Mouse (Mus musculus) brain, embryonic 14.5 days (tissue): ENCODE results near the gene Ptgfrn.

Experiments used
- CTCF ChIP-seq: fragments of 200-500 bp; IDR thresholded peaks from 2 replicates; pipeline ENCODE4 v1.5.1; 2012; ENCODE audit warnings: inconsistent platforms, mild to moderate bottlenecking, moderate library complexity, borderline replicate concordance; ENCODE audit not compliant: insufficient read depth, insufficient read length; ENCODE audit errors: extremely low read depth
- POLR2A ChIP-seq: fragments of 200-500 bp; IDR thresholded peaks from 2 replicates; pipeline ENCODE4 v1.6.1; 2012; ENCODE audit warnings: mild to moderate bottlenecking, inconsistent platforms, borderline replicate concordance; ENCODE audit not compliant: poor library complexity, insufficient read depth, insufficient read length, severe bottlenecking; ENCODE audit errors: extremely low read depth

DNA sequence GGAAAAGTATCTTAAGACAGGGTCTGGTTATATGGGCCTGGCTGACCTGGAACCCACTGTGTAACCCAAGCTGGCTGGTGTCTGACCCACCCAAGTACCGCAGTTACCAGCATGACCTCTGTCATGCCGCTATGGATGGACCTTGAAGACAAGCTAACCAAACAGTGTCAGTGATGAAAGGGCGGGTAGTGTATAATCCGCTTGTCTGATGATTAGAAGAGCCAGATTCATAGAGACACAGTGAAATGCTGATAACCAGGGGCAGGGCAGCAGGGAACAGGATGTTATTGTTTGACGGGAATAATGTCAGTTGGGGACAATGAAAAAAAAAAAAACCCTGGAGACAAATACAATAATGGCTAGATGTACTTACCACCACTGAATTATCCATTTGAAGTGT is 21.7 kb upstream of the Ptgfrn start:
- TF ChIP-seq CTCF = no peak
- TF ChIP-seq POLR2A = no peak
